Mouse (Mus musculus): Measurements from ENCODE around the gene Slc39a3. TPM values are rescaled to one million over a fixed set of nuclear protein-coding genes. Genes with fewer than 3 reads are reported as not detected.
"Not testable (repeated sequence)": the region's sequence is repeated elsewhere in the genome, so short reads cannot be mapped to it uniquely, and the experiment has no call there.

Gene Slc39a3
- total and polyA plus RNA-seq, 2 experiments from 2014 or later = 50.2 to 115 TPM

- 81% methylated on average over 6 of the region's 6 CpGs for WGBS
- Histone ChIP-seq H3K27ac (ENCODE audit: low read depth, low read length) (no peak overlapping the region), H3K9ac (replicated peaks; ENCODE audit: low read length, poor library complexity, severe bottlenecking) (no peak overlapping the region), H3K4me1 (ENCODE audit: insufficient read depth, low read length) (peaks cover 8% of the 10 kb centered on the region; the same call in 1 of the 2 replicates), H3K27me3 (ENCODE audit: insufficient read depth, low read length) (no peaks in the 10 kb centered on the region), H3K9me3 (ENCODE audit: low read length) (no peaks in the 10 kb centered on the region), H3K4me2 (ENCODE audit: low read depth, low read length, poor library complexity, severe bottlenecking) (no peak overlapping the region), H3K36me3 (ENCODE audit: insufficient read depth, low read length) (peaks cover 20% of the 10 kb centered on the region), H3K4me3 (ENCODE audit: low read depth, low read length) (no peak overlapping the region)
- ATAC-seq (ENCODE audit: low FRiP score) (no peak), DNase-seq (ENCODE audit: low spot score) (no peak)
- TF ChIP-seq CTCF (IDR thresholded peaks at IDR 0.05) = no peak
Observed at GRCm38 (mm10) chr10:81055169-81055568, 17.9 kb upstream of the Slc39a3 start.

DNA sequence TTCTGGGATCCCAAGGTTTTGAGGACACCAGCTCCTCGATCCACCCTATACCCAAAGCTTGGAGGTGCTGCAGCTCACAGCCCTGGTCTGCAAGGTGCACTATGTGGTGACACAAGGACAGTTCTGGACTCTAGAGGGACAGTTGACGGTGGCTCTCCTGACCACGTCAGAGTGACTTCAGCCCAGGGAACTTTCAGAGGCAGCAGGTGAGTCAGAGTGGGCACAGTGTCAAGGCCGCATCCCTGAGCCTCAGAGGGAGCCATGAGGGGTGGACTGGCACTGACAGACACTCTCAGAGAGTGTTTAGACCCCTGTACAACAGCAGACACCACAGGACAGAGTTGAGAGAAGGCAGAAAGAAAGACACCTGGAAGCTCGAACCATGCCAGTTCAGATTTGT lies 15.4 kb upstream of the Slc39a3 start:
- Histone ChIP-seq H3K27ac (ENCODE audit: low read depth, low read length) (no peak overlapping the region), H3K4me2 (ENCODE audit: low read depth, low read length, poor library complexity, severe bottlenecking) (no peak overlapping the region), H3K9me3 (ENCODE audit: low read length) (no peaks in the 10 kb centered on the region), H3K27me3 (ENCODE audit: insufficient read depth, low read length) (no peaks in the 10 kb centered on the region), H3K36me3 (ENCODE audit: insufficient read depth, low read length) (peaks cover 46% of the 10 kb centered on the region), H3K4me1 (ENCODE audit: insufficient read depth, low read length) (no peaks in the 10 kb centered on the region), H3K9ac (replicated peaks; ENCODE audit: low read length, poor library complexity, severe bottlenecking) (no peak overlapping the region), H3K4me3 (ENCODE audit: low read depth, low read length) (no peak overlapping the region)
- no peak for TF ChIP-seq CTCF (IDR thresholded peaks at IDR 0.05)
- DNase-seq (ENCODE audit: low spot score) (no peak), ATAC-seq (ENCODE audit: low FRiP score) (no peak)
- WGBS = 93% methylated on average over 5 of the region's 5 CpGs

DNA sequence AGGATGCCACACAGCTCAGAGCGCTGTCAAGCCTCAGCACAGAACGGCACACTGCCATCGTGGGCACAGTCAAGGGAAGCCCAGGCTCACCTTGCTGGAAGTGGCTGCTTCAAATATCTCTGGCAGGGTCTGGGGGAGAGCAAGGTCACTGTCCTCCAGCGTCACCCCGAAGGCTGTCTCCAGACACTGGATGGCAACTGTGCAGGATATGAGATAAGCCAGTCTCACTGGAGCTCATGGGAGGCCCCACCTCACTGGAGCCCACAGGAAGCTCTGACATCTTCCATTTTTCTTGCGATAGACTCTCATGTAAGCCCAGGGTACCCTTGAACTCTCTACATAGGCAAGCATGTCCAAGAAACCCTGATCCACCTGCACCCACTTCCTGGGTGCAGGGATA lies 13.9 kb upstream of the Slc39a3 start:
- Histone ChIP-seq H3K27ac (ENCODE audit: low read depth, low read length) (no peak overlapping the region), H3K4me1 (ENCODE audit: insufficient read depth, low read length) (no peaks in the 10 kb centered on the region), H3K4me2 (ENCODE audit: low read depth, low read length, poor library complexity, severe bottlenecking) (no peak overlapping the region), H3K9ac (replicated peaks; ENCODE audit: low read length, poor library complexity, severe bottlenecking) (no peak overlapping the region), H3K27me3 (ENCODE audit: insufficient read depth, low read length) (no peaks in the 10 kb centered on the region), H3K36me3 (ENCODE audit: insufficient read depth, low read length) (peaks cover 59% of the 10 kb centered on the region), H3K4me3 (ENCODE audit: low read depth, low read length) (no peak overlapping the region), H3K9me3 (ENCODE audit: low read length) (no peaks in the 10 kb centered on the region)
- ATAC-seq (ENCODE audit: low FRiP score) (no peak), DNase-seq (ENCODE audit: low spot score) (no peak)
- 98% methylated on average over 6 of the region's 6 CpGs for WGBS
- no peak for TF ChIP-seq CTCF (IDR thresholded peaks at IDR 0.05)

DNA sequence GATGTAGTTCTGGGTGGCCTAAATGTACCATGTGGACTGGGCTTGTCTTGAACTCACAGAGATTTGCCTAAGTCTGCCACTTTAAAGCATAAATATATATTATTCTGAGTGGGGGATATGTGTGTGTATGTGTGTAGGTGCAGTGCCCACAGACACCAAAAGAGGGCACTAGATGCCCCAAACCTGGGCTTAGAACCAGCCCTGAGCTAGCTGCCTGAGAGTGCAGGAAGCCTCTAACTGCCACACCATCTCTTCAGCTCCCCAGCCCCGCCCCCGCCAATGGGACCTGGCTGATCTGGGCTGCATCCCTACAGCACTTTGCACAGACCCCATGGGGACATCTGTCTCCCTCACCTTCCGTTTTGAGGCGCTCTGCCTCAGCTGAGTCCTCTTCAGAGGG lies 13.4 kb upstream of the Slc39a3 start:
- no peaks in the 10 kb centered on the region for H3K4me1 ChIP-seq (ENCODE audit: insufficient read depth, low read length)
- ATAC-seq (ENCODE audit: low FRiP score) = no peak
- peaks cover 64% of the 10 kb centered on the region for H3K36me3 ChIP-seq (ENCODE audit: insufficient read depth, low read length)
- no peaks in the 10 kb centered on the region for H3K27me3 ChIP-seq (ENCODE audit: insufficient read depth, low read length)
- H3K4me2 ChIP-seq (ENCODE audit: low read depth, low read length, poor library complexity, severe bottlenecking) = no peak overlapping the region
- H3K9me3 ChIP-seq (ENCODE audit: low read length) = no peaks in the 10 kb centered on the region
- 85% methylated on average over 4 of the region's 4 CpGs for WGBS
- peak; percentile 21 for DNase-seq (ENCODE audit: low spot score)
- no peak overlapping the region for H3K9ac ChIP-seq (replicated peaks; ENCODE audit: low read length, poor library complexity, severe bottlenecking)
- H3K4me3 ChIP-seq (ENCODE audit: low read depth, low read length) = no peak overlapping the region
- peak; percentile 54 for TF ChIP-seq CTCF (IDR thresholded peaks at IDR 0.05)
- no peak overlapping the region for H3K27ac ChIP-seq (ENCODE audit: low read depth, low read length)

- peaks cover 72% of the 10 kb centered on the region for H3K36me3 ChIP-seq (ENCODE audit: insufficient read depth, low read length)
- ATAC-seq (ENCODE audit: low FRiP score); H3K9me3 ChIP-seq (ENCODE audit: low read length); H3K9ac ChIP-seq (replicated peaks; ENCODE audit: low read length, poor library complexity, severe bottlenecking); H3K27ac ChIP-seq (ENCODE audit: low read depth, low read length); H3K27me3 ChIP-seq (ENCODE audit: insufficient read depth, low read length); H3K4me1 ChIP-seq (ENCODE audit: insufficient read depth, low read length); H3K4me2 ChIP-seq (ENCODE audit: low read depth, low read length, poor library complexity, severe bottlenecking); H3K4me3 ChIP-seq (ENCODE audit: low read depth, low read length); DNase-seq (ENCODE audit: low spot score): not testable (repeated sequence)
- 95% methylated on average over 14 of the region's 14 CpGs for WGBS
Observed at GRCm38 (mm10) chr10:81045246-81045645, 8.0 kb upstream of the Slc39a3 start.

- no peak overlapping the region for H3K27ac ChIP-seq (ENCODE audit: low read depth, low read length)
- no peak for ATAC-seq (ENCODE audit: low FRiP score)
- H3K9ac ChIP-seq (replicated peaks; ENCODE audit: low read length, poor library complexity, severe bottlenecking) = no peak overlapping the region
- no peaks in the 10 kb centered on the region for H3K9me3 ChIP-seq (ENCODE audit: low read length)
- peaks cover 36% of the 10 kb centered on the region for H3K36me3 ChIP-seq (ENCODE audit: insufficient read depth, low read length)
- DNase-seq (ENCODE audit: low spot score) = peak; percentile 77
- H3K4me3 ChIP-seq (ENCODE audit: low read depth, low read length) = no peak overlapping the region
- H3K27me3 ChIP-seq (ENCODE audit: insufficient read depth, low read length) = no peaks in the 10 kb centered on the region
- WGBS = 35% methylated on average over 13 of the region's 13 CpGs
- no peaks in the 10 kb centered on the region for H3K4me1 ChIP-seq (ENCODE audit: insufficient read depth, low read length)
- TF ChIP-seq CTCF (IDR thresholded peaks at IDR 0.05) = peak; percentile 93
- H3K4me2 ChIP-seq (ENCODE audit: low read depth, low read length, poor library complexity, severe bottlenecking) = no peak overlapping the region
Observed at GRCm38 (mm10) chr10:81041458-81042175, 4.4 kb upstream of the Slc39a3 start.

All from midbrain, postnatal 0 days (tissue).